Mouse (Mus musculus) embryonic fibroblast, embryonic 13.5 days (primary cell): ENCODE results near the gene 6030408B16Rik.

Source experiments
- CTCF ChIP-seq: IDR thresholded peaks from 2 replicates; pipeline ENCODE4 v1.5.1; 2011; ENCODE audit warnings: mild to moderate bottlenecking, control low read depth, low read length, moderate library complexity, borderline replicate concordance; ENCODE audit not compliant: insufficient read depth
- POLR2A ChIP-seq: IDR thresholded peaks from 2 replicates; pipeline ENCODE4 v1.6.1; 2011; ENCODE audit warnings: low read depth, mild to moderate bottlenecking, control low read depth, low read length, moderate library complexity

- TF ChIP-seq CTCF = no peak
- no peak for TF ChIP-seq POLR2A
Observed at GRCm38 (mm10) chr15:101322640-101323039, 29.6 kb downstream of the 6030408B16Rik start.
